Mouse (Mus musculus): ENCODE measurements around the gene Clec1b. TPM values are rescaled to one million over a fixed set of nuclear protein-coding genes. Genes with fewer than 3 reads are reported as not detected.

Clec1b gene
- total RNA-seq (2021) = 1 to 10 TPM; 1.9 to 3.7 TPM
- long read RNA-seq, experiment 1, partial matches to known transcripts = 0 of 4 reads
- long read RNA-seq, experiment 1, other reads (novel, unspliced or antisense) = 0 of 4 reads
- long read RNA-seq, experiment 2 = 0 reads

DNA sequence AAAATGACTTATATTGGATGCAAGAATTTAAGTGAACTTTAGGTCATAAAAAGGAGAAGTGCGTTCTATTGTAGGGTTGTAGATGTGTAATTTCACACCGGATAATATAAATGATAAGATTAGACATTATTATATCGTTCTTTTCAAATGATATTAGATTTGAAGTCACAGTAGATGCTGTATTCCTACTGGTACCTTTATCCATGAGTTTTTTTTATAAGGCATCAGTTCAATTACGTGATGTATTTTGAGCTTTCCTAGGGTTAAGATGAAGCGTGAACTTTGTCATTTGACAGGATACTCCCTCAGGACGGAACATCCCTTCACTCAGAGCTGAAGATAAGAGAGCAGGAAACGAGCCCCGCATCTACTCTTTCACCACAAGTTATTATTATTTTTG is at the start of gene Clec1b:
Gene Clec1b, plus strand, starts transcription at position 301 of the 400 bp plus-strand sequence.
- DNase-seq = no peak

DNA sequence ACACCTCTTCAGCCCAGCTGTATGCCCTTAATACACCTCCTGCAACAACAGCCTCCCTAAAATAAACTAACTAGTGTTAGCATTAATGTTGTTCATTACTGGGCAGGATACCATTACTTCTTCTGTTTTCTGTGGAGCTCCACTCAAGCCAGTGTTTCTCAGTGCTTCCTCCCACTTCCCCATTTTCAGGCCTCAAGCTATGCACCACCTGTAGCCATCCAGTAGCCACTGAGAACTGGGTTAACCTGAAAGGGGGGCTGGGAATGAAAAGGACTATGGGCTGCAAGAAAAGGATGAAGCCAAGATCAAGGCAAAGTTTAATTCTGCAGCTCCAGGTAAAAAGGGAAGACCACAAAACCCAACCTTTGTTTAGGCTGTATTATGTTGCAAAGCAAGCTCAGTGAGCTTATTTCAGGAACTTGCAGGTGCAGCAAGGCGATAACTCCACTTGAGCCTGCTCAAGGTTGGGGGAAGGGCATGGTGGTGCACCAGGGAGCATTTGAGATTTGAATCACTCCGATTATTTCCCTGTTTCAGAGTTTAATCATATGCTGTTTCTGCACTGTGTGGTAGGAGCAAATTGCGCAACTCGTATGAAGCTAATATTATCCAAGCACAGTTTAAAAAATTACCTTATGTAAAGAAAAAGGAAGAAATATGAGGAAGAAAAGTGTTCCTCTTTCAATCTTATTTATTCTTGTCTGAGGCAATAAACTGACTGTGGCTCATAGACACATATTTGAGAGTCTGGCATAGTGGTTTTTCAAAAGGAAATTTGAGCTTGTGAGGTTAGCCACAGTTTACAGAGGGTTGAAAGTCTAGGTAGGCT is 47.4 kb upstream of the Clec1b start:
- no peak for DNase-seq

DNA sequence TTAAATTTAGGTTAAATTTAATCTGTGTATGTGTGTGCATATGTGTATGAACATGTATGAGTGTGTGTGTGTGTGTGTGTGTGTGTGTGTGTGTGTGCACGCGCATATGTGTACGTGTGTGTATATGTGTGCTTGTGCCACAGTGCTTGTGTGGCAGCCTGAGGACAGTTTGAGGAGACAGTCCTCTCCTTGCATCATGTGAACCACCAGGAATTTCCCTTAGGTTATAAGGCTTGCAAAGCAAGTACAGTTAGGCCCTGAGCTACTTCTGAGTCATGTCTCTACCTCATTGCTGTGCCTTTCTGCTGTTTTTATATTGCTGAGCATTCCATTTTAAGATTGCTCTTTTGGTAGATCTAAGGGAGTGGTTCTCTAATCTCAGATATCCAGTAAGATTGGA is 46.0 kb upstream of the Clec1b start:
- DNase-seq = no peak

DNA sequence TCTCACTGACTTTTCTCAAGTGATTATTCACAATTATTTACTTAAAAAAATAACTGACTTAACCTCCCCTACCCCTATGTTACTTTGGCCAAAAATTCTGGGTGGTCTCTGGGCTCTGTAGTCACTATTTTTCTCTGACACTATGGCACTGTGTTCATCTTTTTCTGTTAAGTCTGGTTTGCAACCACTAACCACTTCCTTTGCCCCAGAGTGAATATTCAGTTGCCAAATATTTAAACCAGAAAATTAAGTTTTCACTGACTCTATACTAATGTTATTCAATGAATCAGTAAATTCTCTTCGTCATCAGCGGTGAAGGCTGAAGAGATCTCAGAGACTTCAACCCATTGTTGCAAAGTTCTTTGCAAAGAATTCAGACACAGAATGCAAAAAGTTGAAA is 41.3 kb upstream of the Clec1b start:
- DNase-seq = no peak

DNA sequence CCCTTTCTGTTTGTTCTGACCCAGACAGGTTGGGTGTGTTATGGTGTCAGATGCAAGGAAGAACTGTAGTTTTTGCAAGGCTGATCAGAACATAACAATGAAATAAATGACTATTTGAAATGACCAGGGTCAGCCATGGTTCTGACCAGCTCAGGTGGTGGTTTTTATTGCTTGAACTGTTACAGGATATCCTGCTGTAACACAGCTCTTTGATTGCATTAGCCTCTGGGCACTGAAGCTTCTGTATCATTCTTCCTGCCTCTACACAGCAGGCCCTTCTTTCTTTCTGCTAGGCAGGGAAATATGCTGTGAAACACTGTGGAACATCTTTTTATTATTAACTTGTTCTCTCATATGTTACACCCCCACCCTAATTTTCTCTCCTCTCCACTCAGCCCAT is 40.7 kb upstream of the Clec1b start:
- no peak for DNase-seq

GRCm38 (mm10) chr6:129359515-129359914 is 37.6 kb upstream of the Clec1b start:
- DNase-seq = no peak

DNA sequence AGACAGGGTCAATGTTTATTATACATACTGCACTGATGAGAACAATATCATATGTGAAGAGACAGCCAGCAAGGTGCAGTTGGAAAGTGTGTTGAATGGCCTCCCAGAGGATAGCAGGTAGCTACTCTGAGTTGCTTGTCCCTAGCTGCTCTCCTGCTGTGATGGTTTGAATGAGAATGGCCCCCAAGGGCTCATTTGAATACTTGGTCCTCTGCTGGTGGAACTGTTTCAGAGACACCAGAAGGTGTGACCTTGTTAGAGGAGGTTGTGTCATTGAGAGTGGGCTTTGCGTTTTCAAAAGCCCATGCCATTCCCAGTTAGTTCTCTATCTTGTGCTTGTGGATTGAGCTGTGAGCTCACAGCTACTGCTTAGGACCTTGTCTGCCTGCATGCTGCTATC is 33.2 kb upstream of the Clec1b start:
- DNase-seq = no peak

DNA sequence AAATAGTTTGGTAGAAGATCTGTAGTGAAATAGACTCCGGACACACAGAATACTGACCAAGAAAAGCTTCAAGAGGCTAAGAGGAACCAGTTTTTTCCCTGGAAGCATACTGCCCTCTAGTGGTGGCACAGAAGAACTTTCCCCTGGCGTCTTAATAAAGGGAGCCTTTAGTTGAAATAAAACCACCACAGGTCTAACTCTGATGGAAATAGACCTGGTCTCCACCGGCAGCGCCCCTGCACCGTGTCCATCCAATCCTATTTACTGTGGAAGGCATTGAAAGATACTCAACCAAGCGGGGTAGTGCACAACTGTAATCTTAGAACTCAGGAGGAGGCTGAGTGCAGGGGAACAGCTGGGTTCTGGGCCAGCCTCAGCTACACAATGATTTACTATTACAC is 31.1 kb upstream of the Clec1b start:
- DNase-seq = peak; percentile 58

- no peak for DNase-seq
Observed at GRCm38 (mm10) chr6:129369374-129370132, 27.5 kb upstream of the Clec1b start.

DNA sequence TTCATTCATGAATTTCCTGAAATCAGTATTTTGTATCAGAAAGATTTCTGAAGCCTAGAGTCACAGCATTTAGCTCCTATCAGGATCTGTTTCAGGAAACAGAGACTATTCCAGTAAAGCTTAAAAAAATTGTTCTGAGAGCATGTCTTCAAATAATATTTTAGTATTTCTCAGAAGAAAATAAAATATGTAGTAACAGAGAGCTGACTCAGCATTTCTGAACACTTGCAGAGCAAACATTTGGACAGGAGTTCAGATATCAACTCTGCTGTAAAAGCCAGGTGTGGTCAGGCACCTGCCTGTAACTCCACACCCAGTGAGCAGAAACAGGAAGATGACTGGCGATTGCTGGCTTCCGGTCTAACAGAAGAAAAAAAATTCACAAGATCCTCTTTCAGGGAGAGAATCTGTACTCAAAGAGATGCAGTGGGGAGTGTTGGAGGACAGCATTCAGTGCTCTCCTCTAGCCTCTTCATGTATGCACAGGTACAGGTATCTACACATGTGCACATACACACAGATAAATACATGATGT is 22.1 kb upstream of the Clec1b start:
- DNase-seq = no peak

DNA sequence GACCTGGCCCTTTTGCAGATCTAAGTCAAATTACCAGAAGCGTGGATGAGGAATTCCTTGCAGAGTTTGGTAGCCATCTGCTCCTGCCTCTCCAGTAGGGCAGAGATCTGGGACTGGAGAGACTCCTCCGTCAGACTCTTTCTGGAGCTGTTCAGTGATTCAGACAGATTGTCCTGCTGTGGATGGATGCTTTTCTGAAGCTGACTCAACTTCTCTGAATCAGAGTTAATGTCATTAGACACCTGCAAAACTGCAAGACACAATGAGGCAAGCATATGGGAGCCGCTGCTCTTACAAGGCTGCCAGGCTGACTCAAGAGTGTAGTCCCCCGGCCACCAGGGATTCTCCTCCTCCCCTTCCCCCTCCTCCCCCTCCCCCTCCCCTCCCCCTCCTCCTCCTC is 16.6 kb upstream of the Clec1b start:
- no peak for DNase-seq

- no peak for DNase-seq
Observed at GRCm38 (mm10) chr6:129381736-129382135, 15.4 kb upstream of the Clec1b start.

GRCm38 (mm10) chr6:129383466-129383865 is 13.6 kb upstream of the Clec1b start:
- DNase-seq = no peak

DNA sequence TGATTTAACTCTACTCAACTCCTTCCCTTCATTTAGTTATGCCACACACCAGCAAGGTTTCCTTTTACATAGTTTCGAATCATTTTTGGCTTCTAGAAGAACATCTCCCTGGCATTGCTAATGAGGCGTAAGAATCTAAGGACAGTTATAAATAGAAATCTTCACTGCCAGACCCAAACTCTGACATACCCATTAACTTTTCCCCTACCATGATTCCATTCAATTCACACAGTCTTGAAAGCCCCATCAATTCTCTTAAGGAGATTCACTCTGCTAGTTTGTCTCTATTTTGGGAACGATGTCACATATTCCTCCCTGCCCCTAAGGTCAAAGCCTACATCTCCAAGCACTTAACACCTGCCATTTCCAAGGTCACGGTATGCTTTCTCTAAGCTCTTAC is 12.1 kb upstream of the Clec1b start:
- no peak for DNase-seq

DNA sequence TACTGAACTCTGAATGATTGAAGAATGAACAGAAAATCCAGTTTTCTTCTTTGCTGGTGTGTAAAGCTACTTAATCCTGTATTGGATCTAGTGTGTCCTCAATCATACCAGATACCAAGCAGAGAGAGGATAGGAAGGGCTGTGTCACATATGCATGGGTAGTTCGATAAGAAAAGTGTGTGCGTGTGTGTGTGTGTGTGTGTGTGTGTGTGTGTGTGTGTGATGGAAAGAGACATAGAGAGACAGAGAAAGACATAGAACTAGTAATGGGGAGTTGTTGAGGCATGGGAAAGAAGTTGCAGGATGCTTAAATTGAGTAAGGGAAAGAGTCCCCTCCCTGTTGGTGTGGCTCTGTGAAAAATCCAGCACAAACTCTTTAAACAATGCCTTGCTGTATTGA is 11.3 kb upstream of the Clec1b start, which contains the start of gene Clec12b:
Gene Clec12b, minus strand, starts transcription at position 101 of the 400 bp plus-strand sequence.
- DNase-seq = no peak

DNA sequence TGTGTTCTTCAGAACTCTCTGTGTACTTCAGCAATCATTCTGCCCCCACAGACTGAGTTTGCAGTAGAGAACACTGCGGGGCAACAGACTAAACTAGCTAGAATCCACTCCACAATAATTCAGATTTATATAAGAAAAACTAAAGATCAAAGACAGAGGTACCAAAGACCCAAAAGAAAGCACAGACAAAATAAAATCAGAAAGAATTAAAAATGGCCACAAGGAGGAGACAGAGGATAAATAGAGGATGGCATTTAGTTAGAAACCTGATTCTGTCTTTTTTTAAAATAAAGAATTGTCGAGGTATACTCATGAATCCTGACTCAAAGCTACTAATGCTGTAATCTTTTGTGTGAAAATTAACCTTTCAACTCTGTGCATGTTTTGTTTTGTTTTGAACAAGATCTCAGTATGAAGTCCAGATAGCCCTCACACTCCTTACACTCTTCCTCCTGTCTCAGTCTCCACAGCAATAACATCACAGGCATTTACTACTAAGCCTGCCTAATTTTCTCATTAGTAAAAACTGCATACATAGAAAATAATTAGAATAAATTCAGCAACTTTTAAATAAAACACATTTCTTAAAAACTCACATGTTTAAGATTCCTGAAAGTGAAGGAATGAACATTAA is 3.9 kb upstream of the Clec1b start:
- DNase-seq = no peak

DNA sequence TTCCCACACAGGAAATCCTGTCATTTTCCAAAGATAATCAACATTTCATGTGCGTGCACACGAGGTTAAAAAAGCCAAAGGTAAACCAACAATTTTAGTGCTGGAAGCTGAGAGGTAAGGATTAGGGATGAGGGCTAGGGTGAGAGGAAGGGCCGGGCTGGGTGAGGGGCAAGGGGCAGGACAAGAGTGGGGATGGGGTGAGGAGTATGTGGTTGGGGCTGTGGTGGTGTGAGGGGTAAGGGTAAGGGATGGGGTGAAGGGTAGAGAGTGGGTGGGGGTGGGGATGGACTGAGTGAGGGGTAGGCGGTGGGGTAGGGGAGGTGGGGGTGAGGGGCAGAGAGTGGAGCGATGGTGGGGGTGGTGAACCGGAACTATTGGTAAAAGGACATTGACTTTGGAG is 3.4 kb upstream of the Clec1b start:
- DNase-seq = no peak

- DNase-seq = peak; percentile 49
Observed at GRCm38 (mm10) chr6:129399945-129400344, 2.8 kb downstream of the Clec1b start.

DNA sequence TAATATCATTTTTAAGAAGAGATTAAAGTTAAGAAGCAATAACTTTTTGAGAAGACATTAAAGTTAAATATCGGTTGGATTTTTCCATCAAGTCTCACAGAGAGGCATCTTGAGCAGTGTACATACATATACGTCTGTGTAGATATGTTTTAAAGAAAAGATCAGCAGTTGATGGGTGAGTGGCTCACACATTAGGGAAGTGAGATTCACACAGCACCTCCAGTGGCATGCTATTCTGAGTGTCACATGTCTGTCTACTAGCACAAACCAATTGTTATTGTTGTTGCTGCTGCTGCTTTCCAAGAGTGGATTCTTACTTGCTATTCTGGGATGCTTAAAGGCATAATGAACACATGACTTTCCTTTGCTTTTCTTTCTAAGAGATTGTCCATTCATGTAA is 5.3 kb downstream of the Clec1b start:
- no peak for DNase-seq

- no peak for DNase-seq
Observed at GRCm38 (mm10) chr6:129403391-129403790, 6.3 kb downstream of the Clec1b start.

- DNase-seq = no peak
Observed at GRCm38 (mm10) chr6:129405999-129406398, 8.9 kb downstream of the Clec1b start.

- DNase-seq = no peak
Observed at GRCm38 (mm10) chr6:129407324-129407723, 10.2 kb downstream of the Clec1b start.

DNA sequence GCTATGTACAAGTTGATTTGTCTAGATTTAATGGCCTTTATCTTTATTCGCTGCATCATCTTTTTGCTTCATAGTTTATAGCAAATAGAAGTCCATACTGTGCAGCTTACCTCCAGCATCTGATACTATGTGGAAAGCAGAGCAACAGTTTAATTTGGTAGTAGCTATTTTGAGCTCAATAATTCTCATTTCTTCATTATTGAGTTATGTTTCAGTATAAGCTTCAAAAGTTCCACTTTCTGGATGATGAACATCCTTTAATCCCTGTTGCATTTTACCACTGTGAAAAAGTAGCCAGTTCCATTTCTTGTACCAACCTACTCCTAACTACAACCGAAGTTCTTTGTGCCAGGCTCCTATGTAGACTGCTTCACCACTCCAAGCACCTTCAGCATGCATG is 11.5 kb downstream of the Clec1b start, which contains the start of gene Clec9a:
Gene Clec9a, plus strand, starts transcription at position 301 of the 400 bp plus-strand sequence.
- no peak for DNase-seq

Measured in adrenal gland, postnatal 10 days (tissue).